Mouse (Mus musculus) brown adipose tissue, adult 24 weeks (tissue): ENCODE measurements around the gene Zfp40. TPM values are rescaled to one million over a fixed set of nuclear protein-coding genes. Genes with fewer than 3 reads are reported as not detected.
A peak's percentile ranks its signal among the peaks of the same experiment; 100 is the strongest.
"Not testable (repeated sequence)": the region's sequence is repeated elsewhere in the genome, so short reads cannot be mapped to it uniquely, and the experiment has no call there.

Experiments
- H3K27ac ChIP-seq: fragments of 200-500 bp; replicated peaks from 2 replicates; pipeline ENCODE4 v1.5.1; 2012; ENCODE audit warnings: low read depth, mild to moderate bottlenecking, low read length
- H3K4me1 ChIP-seq: fragments of 200-500 bp; 2 replicates; pipeline ENCODE4 v1.6.1; 2012; ENCODE audit warnings: low read length, mixed read lengths; ENCODE audit not compliant: control insufficient read depth, insufficient read depth, insufficient read length
- H3K4me3 ChIP-seq: fragments of 200-500 bp; 2 replicates; pipeline ENCODE4 v1.5.1; 2012; ENCODE audit warnings: low read depth, mild to moderate bottlenecking, low read length, moderate library complexity; ENCODE audit not compliant: insufficient read depth
- polyA plus RNA-seq: library from polyadenylated mRNA; stranded (reverse); fragments of >200 nt; gene quantifications from 2 replicates; pipeline ENCODE4 v1.2.4, GENCODE M21; 2012; ENCODE audit not compliant: missing spikeins, insufficient read depth, insufficient read length

Gene Zfp40
- 4.4 and 5.8 TPM in 2 replicates for polyA plus RNA-seq

DNA sequence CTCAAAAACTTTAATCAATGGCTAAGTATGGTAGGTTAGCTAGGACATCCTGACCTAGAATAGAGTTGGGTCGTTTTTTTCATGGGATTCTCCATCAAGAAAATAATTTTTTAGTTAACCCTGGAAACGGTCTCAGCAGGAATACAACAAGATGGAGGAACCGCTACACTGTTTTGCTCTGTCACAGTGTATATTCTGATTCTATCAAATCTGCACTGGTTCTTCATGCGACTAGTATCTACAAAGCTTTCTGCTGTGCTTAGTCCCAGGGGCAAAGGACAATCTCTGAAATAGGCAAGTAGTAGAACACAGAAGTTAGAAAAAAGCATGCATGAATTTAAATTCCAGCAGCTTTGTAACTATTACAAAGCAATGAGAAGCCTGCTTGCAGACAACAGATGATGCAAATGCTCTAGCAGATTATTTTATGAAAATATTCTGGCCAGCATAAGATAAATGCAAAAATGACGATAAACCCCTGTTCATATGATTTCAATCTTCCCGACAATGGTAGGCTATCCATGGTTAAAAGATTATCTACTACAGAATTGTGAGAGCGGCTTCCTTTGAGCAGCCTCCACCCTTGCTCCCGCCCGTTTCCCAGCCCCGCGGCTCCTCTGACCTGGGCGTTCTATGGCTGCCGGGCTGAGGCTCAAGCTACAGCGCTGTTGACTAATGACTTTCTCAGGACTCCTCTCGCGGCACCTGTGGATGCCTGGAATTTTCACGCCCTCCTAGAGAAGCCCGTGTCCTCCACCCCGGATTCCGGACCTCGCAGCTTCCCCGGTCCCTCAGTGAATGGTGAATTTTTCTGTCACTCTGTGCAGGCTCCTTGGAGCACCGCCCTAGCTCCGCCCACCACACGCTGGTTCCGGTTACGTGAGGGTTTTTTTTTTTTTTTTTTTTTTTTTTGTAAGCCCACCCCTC, at the start of gene Zfp40:
TSS of gene Zfp40 (minus strand) at position 800 of the 927 bp plus-strand sequence.
- H3K4me1 ChIP-seq, result no peaks in the 10 kb centered on the region
- peak within 1 kb of the TSS; percentile 94 for H3K4me3 ChIP-seq
- H3K27ac ChIP-seq, result peak within 1 kb of the TSS; percentile 35; the same call in 1 of the 2 replicates

GRCm38 (mm10) chr17:23218320-23218719, 25.3 kb upstream of the Zfp40 start:
- H3K4me1 ChIP-seq, result no peaks in the 10 kb centered on the region
- H3K4me3 ChIP-seq, result no peak overlapping the region
- no peak overlapping the region for H3K27ac ChIP-seq

GRCm38 (mm10) chr17:23199856-23200255, 6.8 kb upstream of the Zfp40 start:
- not testable (repeated sequence) for H3K4me1 ChIP-seq, H3K27ac ChIP-seq, H3K4me3 ChIP-seq

- H3K4me1 ChIP-seq, result no peaks in the 10 kb centered on the region
- peak overlapping the region; percentile 61 for H3K4me3 ChIP-seq
- no peak overlapping the region for H3K27ac ChIP-seq
Measured at GRCm38 (mm10) chr17:23193441-23193840, 389 bp upstream of the Zfp40 start.

DNA sequence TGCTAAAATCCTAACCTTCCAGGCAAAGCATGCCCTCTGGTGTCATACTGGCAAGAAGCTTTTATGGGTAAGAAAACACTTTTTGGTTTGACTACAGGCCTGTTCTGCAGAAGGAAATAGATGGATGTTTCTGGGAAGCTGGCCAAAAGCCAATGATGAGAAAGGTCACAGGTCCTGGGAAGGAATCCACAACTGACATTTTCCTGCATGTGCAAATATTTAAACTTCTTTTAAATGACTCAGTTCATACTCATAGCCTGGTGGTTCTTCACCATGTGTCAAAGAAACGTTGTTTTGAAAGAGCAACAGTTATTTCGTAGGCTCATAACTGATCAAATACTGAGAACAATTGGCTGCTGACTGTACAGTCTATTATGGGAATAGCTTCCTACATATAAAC, 5.4 kb downstream of the Zfp40 start:
- no peak overlapping the region for H3K27ac ChIP-seq
- H3K4me3 ChIP-seq, result no peak overlapping the region
- H3K4me1 ChIP-seq, result no peaks in the 10 kb centered on the region

Other genes with a start within 250 kb of the Zfp40 start
- not detected in 2 replicates for gene Vmn2r-ps130, start 132.1 kb downstream of the Zfp40 start, polyA plus RNA-seq
- gene Vmn2r114, start 119.3 kb upstream of the Zfp40 start, polyA plus RNA-seq, result not detected in 2 replicates
- not detected in 2 replicates for gene Vmn2r115, start 150.5 kb upstream of the Zfp40 start, polyA plus RNA-seq
- gene Vmn2r116, start 191.4 kb upstream of the Zfp40 start, polyA plus RNA-seq, result not detected in 2 replicates